Mouse (Mus musculus) hindbrain, embryonic 10.5 days (tissue): ENCODE data around the gene Fam213b. TPM values are rescaled to one million over a fixed set of nuclear protein-coding genes. Genes with fewer than 3 reads are reported as not detected.

ENCODE experiments used
- DNase-seq: peaks from one replicate; pipeline ENCODE4 v3.0.0-alpha.2; 2017; ENCODE audit warnings: low spot score
- H3K27ac ChIP-seq: fragments of 300-500 bp; sonication (generic); 2 replicates; pipeline ENCODE4 v1.5.1; 2016; ENCODE audit warnings: mild to moderate bottlenecking, moderate library complexity
- H3K27me3 ChIP-seq: fragments of 300-500 bp; sonication (generic); 2 replicates; pipeline ENCODE4 v1.6.1; 2016; ENCODE audit warnings: mild to moderate bottlenecking; ENCODE audit not compliant: poor library complexity, insufficient read depth, severe bottlenecking
- H3K36me3 ChIP-seq: fragments of 300-500 bp; sonication (generic); 2 replicates; pipeline ENCODE4 v1.6.1; 2016; ENCODE audit warnings: mild to moderate bottlenecking, moderate library complexity
- H3K4me1 ChIP-seq: fragments of 300-500 bp; sonication (generic); replicated peaks from 2 replicates; pipeline ENCODE4 v1.6.1; 2016; ENCODE audit warnings: mild to moderate bottlenecking
- H3K4me3 ChIP-seq: fragments of 300-500 bp; sonication (generic); 2 replicates; pipeline ENCODE4 v1.5.1; 2016; ENCODE audit warnings: mild to moderate bottlenecking, moderate library complexity
- H3K9me3 ChIP-seq: fragments of 300-500 bp; sonication (generic); 2 replicates; pipeline ENCODE4 v1.6.1; 2016; ENCODE audit warnings: mild to moderate bottlenecking, moderate library complexity
- WGBS: fragments of 180-500 bp; shearing (Covaris S2); methylation state at CpG from one replicate; pipeline ENCODE4 v1.1.7; 2016; 5-methylcytosine and 5-hydroxymethylcytosine counted together
- polyA plus RNA-seq: library from polyadenylated mRNA; unstranded; fragments of >200 nt; fragmentation: Nextera tagmentation; extraction: Ambion mirVana; gene quantifications from 2 replicates; pipeline ENCODE4 v1.2.1, GENCODE M21; 2016

Gene Fam213b
- polyA plus RNA-seq, 1 experiment from 2014 or later = 51.5 TPM

DNA sequence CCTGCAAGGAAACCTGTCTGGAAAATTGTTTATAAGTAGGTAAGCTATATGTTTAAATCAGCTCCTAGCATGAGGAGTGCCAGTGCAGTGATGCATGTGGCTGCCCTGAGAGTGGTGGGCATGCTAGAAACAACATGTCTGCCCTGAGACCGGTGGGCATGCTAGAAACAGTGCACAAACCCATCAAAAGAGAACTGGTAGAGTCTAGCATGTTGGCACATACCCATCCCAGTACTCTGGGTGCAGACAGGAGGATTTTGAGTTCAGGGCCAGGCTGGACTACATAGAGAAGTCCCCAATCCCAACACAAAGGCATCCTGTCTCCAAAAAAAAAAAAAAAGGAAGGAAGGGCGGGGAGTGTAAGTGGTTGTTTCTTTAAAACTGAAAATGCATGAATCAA, 35.9 kb upstream of the Fam213b start:
- no peak overlapping the region for H3K4me3 ChIP-seq
- no peak for DNase-seq
- 90% methylated on average over 2 of the region's 2 CpGs for WGBS
- H3K27me3 ChIP-seq = no peaks in the 10 kb centered on the region; the same call in 1 of the 2 replicates
- no peak overlapping the region for H3K27ac ChIP-seq
- H3K36me3 ChIP-seq = no peaks in the 10 kb centered on the region
- H3K9me3 ChIP-seq = no peaks in the 10 kb centered on the region
- H3K4me1 ChIP-seq = peaks cover 19% of the 10 kb centered on the region; the same call in 1 of the 2 replicates

DNA sequence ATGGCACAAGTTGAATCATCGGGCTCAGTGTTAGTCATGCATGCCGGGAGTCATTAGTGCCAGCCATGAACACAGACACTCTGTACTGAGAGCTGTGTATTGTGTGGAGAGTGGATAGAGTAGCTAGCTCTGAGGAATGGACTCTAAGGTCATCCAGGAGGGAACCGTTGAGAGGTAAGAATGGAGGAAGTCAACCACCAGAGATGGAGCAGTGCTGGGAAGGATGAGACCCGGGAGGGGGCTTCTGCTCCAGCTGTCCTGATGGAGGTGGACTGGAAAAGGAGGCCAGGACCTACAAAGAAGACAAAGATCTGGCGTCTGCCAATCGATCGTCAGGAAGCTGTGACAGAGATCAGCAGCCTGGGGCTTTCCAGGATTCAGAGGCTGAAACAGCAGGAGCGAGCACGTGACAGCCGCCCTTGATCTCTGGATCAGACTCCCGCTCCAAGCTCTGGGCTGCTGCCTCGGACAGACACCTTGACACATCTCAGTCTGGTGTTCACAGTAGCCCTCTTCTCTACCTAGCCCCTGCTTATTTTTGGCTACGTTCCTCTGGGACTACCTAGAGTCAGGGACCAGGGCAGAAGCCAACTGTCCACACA, 34.5 kb upstream of the Fam213b start:
- H3K4me3 ChIP-seq = no peak overlapping the region
- DNase-seq = no peak
- 60% methylated on average over 13 of the region's 13 CpGs for WGBS
- H3K36me3 ChIP-seq = no peaks in the 10 kb centered on the region
- H3K9me3 ChIP-seq = no peaks in the 10 kb centered on the region
- H3K27ac ChIP-seq = no peak overlapping the region
- no peaks in the 10 kb centered on the region; the same call in 1 of the 2 replicates for H3K27me3 ChIP-seq
- H3K4me1 ChIP-seq = peaks cover 26% of the 10 kb centered on the region

- 76% methylated on average over 12 of the region's 12 CpGs for whole genome bisulfite sequencing
- H3K27me3 ChIP-seq = no peaks in the 10 kb centered on the region; the same call in 1 of the 2 replicates
- no peaks in the 10 kb centered on the region for H3K36me3 ChIP-seq
- H3K27ac ChIP-seq = peak overlapping the region; percentile 80
- H3K4me3 ChIP-seq = no peak overlapping the region
- no peak for DNase-seq
- H3K4me1 ChIP-seq = peaks cover 47% of the 10 kb centered on the region
- H3K9me3 ChIP-seq = no peaks in the 10 kb centered on the region
These were observed 30.2 kb upstream of the Fam213b start for GRCm38 (mm10) chr4:154929088-154929660.

GRCm38 (mm10) chr4:154928395-154929087, 29.6 kb upstream of the Fam213b start, which contains the start of gene Tnfrsf14:
TSS of gene Tnfrsf14 (minus strand) at chr4:154928563.
- Histone ChIP-seq H3K4me3 (peak within 1 kb of the TSS; percentile 23; the same call in 1 of the 2 replicates), H3K4me1 (peaks cover 41% of the 10 kb centered on the region), H3K36me3 (no peaks in the 10 kb centered on the region), H3K9me3 (no peaks in the 10 kb centered on the region), H3K27me3 (no peaks in the 10 kb centered on the region), H3K27ac (peak within 1 kb of the TSS; percentile 80)
- 47% methylated on average over 12 of the region's 12 CpGs for WGBS
- no peak for DNase-seq

GRCm38 (mm10) chr4:154927899-154928337, 29.0 kb upstream of the Fam213b start:
- Histone ChIP-seq H3K4me3 (peak overlapping the region; percentile 23; the same call in 1 of the 2 replicates), H3K9me3 (no peaks in the 10 kb centered on the region), H3K36me3 (no peaks in the 10 kb centered on the region), H3K4me1 (peaks cover 36% of the 10 kb centered on the region), H3K27me3 (no peaks in the 10 kb centered on the region), H3K27ac (peak overlapping the region; percentile 80)
- no peak for DNase-seq
- WGBS = 65% methylated on average over 5 of the region's 5 CpGs

GRCm38 (mm10) chr4:154926969-154927898, 28.3 kb upstream of the Fam213b start:
- Histone ChIP-seq H3K4me1 (peaks cover 36% of the 10 kb centered on the region), H3K9me3 (no peaks in the 10 kb centered on the region), H3K4me3 (peak overlapping the region; percentile 23; the same call in 1 of the 2 replicates), H3K27me3 (0 out of 2 replicates have a peak, but pooled peaks cover 2% of the 10 kb centered on the region), H3K36me3 (no peaks in the 10 kb centered on the region), H3K27ac (peak overlapping the region; percentile 80)
- DNase-seq = no peak
- WGBS = 74% methylated on average over 9 of the region's 9 CpGs

- Histone ChIP-seq H3K4me1 (peaks cover 36% of the 10 kb centered on the region), H3K27ac (no peak overlapping the region), H3K4me3 (no peak overlapping the region), H3K36me3 (no peaks in the 10 kb centered on the region), H3K27me3 (0 out of 2 replicates have a peak, but pooled peaks cover 2% of the 10 kb centered on the region), H3K9me3 (no peaks in the 10 kb centered on the region)
- 57% methylated on average over 4 of the region's 4 CpGs for WGBS
- DNase-seq = no peak
These were observed 26.5 kb upstream of the Fam213b start for GRCm38 (mm10) chr4:154925413-154925812.

- Histone ChIP-seq H3K9me3 (no peaks in the 10 kb centered on the region), H3K4me1 (peaks cover 24% of the 10 kb centered on the region), H3K27me3 (0 out of 2 replicates have a peak, but pooled peaks cover 2% of the 10 kb centered on the region), H3K36me3 (no peaks in the 10 kb centered on the region), H3K4me3 (no peak overlapping the region), H3K27ac (no peak overlapping the region)
- WGBS = 83% methylated on average over 5 of the region's 5 CpGs
- DNase-seq = no peak
These were observed 24.0 kb upstream of the Fam213b start for GRCm38 (mm10) chr4:154922931-154923330.

DNA sequence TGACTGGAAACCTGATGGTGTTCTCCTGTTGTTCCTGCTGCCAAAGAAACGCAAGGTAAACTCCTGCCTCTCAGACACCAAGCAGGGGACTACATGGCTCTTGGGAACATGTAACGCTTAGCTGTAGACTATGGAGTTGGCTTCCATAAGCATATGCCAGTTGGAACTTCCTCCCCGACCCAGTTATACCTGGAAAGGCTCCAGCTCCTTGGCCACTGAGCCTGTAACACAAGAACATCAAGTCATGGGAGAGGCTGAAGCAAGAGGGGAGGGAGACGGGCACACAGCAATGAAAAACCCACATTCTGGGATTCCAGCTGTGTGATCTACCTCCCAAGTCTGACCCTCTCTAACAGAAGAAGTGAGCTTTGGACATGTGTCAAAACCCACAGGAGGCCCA, 23.4 kb upstream of the Fam213b start:
- Histone ChIP-seq H3K9me3 (no peaks in the 10 kb centered on the region), H3K4me1 (peaks cover 17% of the 10 kb centered on the region), H3K27me3 (0 out of 2 replicates have a peak, but pooled peaks cover 2% of the 10 kb centered on the region), H3K36me3 (no peaks in the 10 kb centered on the region), H3K27ac (0 out of 2 replicates have a peak overlapping the region, but pooled peaks have one; percentile 14), H3K4me3 (no peak overlapping the region)
- no peak for DNase-seq
- 86% methylated on average over 4 of the region's 4 CpGs for WGBS

DNA sequence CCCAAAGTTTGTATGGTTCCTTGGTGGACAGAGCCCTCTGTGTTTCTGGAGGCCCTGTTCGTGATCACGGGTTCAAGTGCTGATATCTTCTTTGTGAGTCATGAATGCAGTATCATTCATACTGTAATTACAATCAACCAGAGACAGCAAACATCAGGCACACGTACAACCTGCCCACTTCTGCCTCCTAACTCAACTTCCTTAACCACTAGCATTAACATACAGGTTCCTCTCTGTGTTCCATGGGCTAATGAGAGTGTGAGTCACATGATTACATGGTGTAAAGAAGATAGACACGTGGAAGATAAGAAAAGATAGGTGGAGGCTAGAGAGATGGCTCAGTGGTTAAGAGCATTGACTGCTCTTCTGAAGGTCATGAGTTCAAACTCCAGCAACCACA, 17.7 kb upstream of the Fam213b start:
- no peaks in the 10 kb centered on the region for H3K27me3 ChIP-seq
- 91% methylated on average over 4 of the region's 4 CpGs for WGBS
- DNase-seq = no peak
- peaks cover 8% of the 10 kb centered on the region for H3K4me1 ChIP-seq
- no peaks in the 10 kb centered on the region for H3K36me3 ChIP-seq
- no peak overlapping the region for H3K4me3 ChIP-seq
- H3K9me3 ChIP-seq = no peaks in the 10 kb centered on the region
- no peak overlapping the region for H3K27ac ChIP-seq

GRCm38 (mm10) chr4:154915286-154915685, 16.4 kb upstream of the Fam213b start:
- DNase-seq = no peak
- H3K9me3 ChIP-seq = no peaks in the 10 kb centered on the region
- 89% methylated on average over 10 of the region's 10 CpGs for WGBS
- no peak overlapping the region for H3K4me3 ChIP-seq
- H3K27me3 ChIP-seq = no peaks in the 10 kb centered on the region
- H3K27ac ChIP-seq = no peak overlapping the region
- peaks cover 22% of the 10 kb centered on the region for H3K4me1 ChIP-seq
- H3K36me3 ChIP-seq = no peaks in the 10 kb centered on the region

GRCm38 (mm10) chr4:154914707-154915106, 15.8 kb upstream of the Fam213b start:
- H3K9me3 ChIP-seq = no peaks in the 10 kb centered on the region
- no peak overlapping the region for H3K27ac ChIP-seq
- 80% methylated on average over 3 of the region's 3 CpGs for WGBS
- no peaks in the 10 kb centered on the region for H3K36me3 ChIP-seq
- no peaks in the 10 kb centered on the region for H3K27me3 ChIP-seq
- peaks cover 25% of the 10 kb centered on the region for H3K4me1 ChIP-seq
- no peak overlapping the region for H3K4me3 ChIP-seq
- DNase-seq = no peak
